Mouse (Mus musculus) fibroblast of lung, adult 2 months (primary cell): Measurements from ENCODE around the gene Slc6a9.

ENCODE experiments used
- DNase-seq: peaks from one replicate; pipeline ENCODE4 v3.0.0-alpha.2; 2011; ENCODE audit warnings: low read depth

The Slc6a9 gene

DNA sequence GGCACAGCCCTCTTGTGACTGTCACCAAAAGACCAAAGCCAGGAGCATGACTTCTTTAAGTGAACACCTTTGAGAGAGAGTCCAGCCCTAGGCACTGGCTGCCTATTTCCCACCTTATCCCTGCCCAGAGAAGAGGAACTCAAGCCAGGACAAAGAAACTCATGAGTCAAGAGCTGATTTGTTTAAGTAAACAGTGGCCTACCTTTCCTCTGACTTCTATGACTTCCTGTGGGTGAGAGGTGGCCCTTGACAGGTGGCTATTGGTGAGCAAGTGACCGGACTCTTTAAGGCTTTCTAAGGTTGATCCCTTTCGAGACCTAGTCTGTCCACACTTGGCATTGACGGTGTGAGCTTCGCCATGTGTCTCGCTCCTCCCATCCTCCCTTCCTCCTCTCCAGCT, 6.5 kb downstream of the Slc6a9 start:
- DNase-seq = no peak

DNA sequence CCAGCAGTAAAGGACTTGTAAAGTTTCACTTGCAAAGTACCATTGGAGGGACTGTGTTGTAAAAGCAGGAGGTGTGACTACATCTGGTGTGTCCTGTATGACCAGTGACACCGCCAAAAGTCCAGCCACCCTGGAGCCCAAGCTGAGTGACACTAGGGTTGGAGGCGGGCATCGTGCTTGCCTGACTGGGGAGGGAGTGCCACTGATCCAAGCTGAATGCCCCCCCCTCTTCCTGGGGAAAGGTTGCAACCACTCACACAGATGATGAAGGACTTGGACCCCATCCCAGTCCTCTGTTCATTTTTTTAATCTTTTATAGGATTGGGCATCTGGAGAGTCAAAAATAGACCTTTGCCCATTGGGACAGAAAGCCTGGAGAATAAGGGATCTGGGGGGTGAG, 7.3 kb downstream of the Slc6a9 start:
- DNase-seq = no peak

DNA sequence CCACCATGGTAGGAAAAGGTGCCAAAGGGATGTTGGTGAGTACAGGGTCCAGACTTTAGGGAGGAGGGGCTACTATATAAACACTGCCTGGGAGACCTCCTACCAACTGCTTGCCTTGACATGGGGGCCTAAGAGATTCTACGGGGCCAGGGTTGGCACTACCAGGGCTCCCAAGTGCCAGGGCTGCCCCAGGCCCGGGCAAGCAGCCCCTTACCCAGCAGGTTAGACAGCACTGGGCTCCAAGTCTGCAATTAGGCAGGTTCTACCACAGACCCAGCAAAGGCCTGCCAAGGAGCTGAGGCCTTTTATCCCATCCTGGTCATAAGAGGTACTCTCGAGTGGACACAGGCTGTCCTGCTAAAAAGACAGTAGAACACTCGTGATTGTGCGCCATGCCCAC, 8.8 kb downstream of the Slc6a9 start:
- DNase-seq = no peak

DNA sequence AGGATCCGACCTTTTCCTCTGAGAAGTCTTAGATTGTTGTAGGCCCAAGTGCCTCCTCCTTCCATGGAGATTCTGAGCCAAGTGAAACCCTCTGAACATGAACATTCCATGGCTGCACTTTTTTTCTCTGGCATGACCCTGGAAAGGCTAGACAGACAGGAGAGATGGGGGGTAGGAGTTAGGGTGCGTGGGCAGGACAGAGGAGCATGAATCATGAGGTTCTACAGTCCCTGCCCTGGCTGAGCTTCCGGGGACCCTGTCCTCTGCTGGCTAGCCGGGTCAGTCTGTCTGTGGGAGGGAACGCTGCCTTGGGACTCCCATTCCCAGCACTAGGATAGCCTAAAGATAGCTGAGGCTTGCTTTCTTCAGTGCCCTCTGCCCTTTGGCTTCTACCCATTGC, 10.2 kb downstream of the Slc6a9 start:
- no peak for DNase-seq

DNA sequence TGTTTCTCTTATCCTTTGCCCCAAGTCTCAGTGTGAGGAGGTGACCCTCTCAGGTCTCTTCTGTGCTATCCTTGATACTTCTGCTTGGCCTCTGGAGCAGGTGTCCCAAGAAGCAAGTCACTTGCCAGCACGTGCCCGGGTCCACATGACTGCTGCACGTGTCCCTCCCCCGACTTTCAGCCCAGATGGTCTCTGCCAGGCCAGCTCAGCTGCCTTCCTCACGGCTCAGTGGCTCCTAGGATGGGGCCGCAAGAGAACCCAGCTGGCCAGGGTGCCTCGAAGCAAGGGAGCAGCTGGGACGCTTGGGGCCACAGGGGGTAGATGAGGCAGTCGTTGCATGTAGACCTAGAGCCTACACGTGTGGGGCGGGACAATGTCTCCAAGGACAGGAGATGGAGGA, 11.0 kb downstream of the Slc6a9 start:
- DNase-seq = no peak

DNA sequence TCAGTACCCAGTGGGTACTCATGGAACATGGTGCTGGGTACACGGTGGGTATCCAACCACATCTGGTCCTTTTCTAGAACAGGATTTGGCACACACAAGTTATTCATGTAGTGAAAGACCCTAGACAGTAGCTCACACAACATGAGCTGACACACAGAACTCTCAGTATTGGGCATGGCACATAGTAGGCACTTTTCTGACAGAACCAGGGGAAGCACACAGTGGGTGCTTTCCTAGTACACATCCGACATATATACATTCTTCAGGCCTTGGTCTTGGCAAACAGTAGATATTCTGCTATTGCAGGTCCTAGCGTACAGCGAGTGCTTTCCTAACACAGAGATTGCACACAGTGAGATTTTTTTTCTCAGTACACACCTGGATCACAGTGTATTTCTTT, 12.0 kb downstream of the Slc6a9 start:
- no peak for DNase-seq

DNA sequence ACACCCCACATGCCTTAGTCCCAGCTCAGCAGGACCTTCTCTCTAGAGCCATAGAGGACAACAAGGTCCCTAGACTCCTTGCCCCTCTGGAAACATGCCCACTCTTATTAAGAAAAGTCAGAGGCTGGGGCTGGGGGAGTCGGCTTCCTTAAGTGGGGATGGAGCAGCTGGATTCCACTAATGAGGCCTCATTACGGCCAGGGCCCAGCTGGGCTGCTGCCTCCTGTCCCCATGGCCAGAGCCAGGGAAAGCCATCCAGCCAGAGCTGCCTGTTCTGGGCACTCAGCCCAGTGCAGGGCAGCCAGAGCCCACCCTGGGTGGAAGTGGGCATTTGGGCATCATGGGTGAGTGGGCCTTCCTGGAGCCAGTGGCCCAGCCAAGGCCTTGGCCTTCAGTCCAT, 12.7 kb downstream of the Slc6a9 start:
- no peak for DNase-seq

DNA sequence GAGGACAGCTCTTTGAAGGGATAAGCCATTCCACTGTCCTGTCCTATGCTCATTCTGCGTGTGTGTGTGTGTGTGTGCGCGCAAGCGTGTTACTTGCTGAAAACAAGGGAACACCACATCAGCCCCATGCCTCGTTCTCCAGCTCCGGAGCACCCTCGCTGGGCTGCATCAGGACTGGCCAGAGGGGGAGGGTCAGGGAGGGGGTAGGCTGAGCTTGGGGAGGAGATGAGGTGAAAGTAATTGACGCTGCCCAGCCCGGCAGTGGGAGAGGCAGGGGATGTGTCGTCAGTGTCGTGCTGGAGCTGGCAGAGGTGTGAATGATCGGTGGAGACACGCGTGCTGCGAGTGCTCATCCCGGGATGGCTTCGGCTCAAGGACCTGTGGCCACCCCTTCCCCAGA, 14.8 kb downstream of the Slc6a9 start:
- no peak for DNase-seq

DNA sequence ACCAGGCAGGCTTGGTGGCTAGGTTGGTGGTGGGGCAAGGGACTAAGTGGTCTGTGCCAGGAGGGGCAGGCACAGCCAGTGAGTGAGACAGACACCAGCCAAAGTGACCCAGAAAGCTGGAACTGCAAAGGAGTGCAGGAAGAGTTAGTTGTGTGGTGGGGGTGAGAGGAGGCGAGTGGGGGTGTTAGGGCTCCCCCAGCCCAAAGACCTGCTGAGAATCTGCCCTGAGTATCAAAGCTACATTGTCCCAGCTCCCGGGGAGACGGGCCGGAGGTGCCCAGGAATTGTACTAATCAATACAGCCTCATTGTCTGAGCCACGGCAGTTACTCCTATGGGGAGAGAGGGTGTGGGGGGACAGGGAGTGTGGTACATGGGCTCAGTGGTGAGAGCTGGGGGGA, 15.2 kb downstream of the Slc6a9 start:
- DNase-seq = no peak

DNA sequence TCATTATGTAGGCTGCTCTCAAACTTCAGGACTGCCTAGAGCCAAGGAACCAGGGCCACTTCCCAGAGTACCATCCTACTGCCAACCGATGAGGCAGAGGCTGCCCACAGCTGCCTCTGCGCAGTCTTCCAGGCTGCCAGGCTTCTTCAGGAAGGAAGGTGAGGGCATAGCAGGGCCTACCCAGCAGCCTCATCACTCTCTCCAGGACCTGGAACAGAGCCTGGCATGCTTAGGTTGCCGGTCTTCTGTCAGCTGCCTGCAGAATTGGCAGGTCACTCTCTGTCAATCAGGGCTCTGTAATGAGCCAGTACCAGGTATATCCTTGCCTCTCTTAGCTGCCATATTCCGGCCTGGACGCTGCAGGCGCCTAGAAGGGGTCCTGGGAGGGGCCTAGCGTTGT, 15.9 kb downstream of the Slc6a9 start:
- no peak for DNase-seq

DNA sequence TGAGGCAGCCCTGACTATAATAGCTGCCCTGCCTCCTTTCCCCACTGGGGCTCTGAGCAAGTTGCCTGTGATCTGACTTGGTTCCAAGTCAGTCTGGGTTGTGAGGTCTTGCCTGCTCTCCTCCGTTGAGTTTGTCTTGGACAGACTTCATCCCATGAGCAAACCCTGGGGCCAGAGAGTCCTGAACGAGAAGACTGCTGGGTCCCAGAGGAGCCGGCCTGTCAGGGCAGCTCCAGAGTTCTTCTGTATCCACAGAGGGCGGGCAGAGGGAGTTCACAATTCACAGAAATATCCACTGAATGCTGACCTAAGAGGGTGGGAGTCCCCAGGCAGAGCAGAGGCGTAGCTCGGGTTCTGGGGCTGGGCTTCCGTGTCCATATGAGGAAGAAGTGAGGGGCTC, 16.6 kb downstream of the Slc6a9 start:
- DNase-seq = peak; percentile 27

DNA sequence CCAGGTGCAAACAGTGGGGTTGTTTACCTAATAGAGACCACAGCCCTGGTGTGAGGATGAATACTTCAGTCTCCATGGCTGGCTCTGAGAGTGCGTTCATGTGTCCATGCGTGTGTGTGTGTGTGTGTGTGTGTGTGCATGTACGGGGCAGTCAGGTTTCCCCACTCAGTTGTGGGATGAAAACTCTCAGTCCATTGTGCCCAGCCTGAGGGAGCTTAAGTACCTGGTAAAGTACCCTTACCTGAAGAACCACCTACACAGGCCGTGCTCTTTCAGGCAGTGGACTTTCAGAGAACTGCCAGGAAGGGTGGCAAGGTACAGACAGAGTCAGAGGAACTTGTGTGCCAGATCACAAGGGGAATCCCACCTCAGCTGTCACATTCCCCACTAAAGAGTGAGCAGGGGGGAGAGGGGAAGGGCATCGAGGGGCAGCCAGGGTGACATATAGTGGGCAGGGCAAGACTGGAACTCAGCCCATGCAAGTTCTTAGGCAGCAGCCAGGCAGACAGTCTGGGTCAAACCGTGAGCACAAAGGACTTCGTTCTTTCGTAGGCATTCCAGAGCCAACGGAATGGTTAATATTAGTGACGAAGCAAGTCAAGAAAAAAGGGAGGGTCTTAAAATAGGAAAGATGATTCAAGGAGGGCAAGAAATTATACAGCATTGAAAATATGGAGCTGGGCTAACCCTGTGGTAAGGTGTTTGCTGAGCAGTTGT, 18.0 kb downstream of the Slc6a9 start:
- no peak for DNase-seq

DNA sequence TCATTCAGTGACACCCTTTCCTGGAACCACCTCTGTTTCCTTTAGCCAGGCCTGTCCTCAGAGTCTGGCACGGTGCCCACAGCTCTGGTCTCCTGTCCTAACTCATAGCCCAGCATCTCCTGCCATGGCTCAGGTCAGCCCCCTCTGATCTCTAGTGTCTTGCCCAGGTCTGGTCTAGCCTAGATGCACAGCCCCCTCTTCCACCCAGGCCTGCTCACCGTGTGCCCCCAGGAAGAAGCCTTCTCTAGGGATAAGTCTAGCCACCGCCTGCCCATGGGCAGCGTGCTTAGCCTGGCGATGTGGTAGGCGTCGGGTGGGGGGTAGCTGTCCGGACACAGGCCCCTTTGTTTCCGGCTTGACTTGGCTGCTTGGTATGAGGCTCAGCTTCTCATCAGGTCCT, 20.8 kb downstream of the Slc6a9 start:
- DNase-seq = no peak

DNA sequence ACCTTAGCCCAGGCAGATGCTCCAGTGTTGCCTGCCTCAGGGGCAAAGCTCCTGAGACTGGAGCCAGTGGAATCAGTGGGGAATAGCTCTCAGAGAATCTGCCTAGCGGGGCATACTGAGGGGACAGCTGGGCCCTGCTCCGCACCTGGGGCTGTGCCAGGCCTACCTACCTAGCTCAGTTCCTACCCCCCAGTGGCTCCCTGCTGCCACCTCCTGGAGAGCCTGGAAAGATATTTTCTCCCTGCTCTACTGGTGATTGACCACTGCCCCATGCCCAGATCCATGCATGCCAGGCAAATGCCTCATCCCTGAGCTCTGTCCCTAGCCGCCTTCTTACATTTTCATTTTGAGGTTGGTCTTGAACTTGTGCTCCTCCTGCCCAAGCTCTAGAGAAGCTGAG, 24.5 kb downstream of the Slc6a9 start:
- no peak for DNase-seq

DNA sequence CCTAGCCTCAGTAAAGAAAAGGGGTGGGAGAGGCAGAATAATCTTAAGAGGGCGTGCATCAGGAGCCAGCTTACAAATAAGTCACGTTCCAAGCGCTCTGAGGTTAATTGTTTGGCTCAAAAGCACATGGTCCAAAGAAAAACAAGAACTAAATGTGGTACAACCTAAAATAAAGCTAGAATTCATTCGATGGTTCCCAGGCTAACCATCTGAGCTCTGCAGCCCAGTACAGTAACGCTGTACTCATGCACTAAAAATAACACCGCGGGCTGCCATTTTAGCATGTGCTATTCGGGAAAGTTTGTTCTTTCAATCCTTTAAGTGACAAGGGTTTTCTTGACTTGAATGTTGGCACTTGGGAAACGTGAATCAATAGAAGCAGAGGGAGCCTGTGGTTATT, 26.3 kb downstream of the Slc6a9 start:
- no peak for DNase-seq

DNA sequence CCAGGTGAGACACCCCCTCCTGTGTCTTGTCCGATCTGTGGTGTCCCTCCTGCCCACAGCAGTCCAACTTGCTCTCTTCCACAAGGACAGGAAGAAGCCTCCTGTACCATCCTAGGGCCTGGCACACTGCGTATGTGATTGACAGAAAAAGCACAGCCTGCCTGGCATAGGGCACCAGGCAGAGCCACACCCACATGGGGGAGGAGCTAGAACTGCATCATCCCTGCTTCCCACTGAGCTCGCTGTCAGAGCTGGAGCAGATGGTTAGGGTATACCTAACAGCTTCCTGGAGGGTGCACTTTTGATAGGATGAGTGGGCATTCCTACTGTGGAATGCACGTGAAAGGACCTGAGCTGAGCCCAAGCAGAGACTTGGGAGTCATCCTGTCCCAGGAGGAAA, 28.5 kb downstream of the Slc6a9 start:
- no peak for DNase-seq

DNA sequence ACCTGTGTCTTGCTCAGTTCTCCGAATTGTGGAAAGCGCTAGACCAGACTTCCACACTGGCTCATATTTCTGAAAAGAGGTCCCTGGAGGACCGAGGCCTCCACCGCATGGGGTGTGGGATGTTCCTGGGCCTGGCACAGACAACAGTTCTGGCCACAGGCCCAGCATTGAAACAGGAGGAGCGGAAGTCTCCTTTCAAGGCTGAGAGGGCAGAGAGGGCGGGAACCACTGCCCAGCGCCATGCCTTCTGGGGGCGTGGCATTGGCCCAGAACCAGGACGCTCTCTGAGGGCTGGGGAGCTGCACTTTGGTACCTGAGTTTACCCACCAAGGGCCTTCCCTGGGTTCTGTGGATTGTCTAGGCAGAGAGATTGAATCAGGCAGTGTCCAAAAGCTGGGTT, 31.8 kb downstream of the Slc6a9 start:
- DNase-seq = no peak

DNA sequence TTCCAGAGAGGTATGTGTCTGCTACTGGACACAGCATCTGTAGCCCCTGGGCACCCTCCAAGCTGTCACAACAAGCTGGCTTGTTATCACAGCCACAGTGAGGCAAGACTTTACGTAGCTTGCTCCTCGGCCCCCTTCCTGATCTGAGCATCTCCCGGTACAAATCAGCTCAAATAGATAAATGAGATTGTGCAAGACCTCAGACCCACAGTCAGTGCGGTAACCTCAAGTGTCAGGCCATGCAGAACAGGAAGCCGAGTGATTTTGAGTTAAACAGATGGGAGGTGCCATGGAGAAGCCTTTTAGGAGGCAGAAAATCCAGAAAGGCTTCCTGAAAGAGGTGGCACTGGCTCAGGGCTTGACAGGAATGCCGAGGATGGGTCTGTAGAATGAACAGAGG, 32.7 kb downstream of the Slc6a9 start:
- DNase-seq = no peak

DNA sequence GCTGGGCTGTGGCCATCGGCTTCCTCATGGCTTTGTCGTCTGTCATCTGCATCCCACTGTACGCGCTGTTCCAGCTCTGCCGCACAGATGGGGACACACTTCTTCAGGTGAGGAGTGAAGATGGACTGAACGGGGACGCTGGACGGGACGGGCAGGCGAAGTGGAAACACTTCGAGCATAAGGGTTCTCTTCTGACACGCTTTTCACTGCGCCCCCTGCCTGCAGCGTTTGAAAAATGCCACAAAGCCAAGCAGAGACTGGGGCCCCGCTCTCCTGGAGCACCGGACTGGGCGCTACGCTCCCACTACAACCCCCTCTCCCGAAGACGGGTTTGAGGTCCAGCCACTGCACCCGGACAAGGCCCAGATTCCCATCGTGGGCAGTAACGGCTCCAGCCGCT, 33.5 kb downstream of the Slc6a9 start:
- no peak for DNase-seq

DNA sequence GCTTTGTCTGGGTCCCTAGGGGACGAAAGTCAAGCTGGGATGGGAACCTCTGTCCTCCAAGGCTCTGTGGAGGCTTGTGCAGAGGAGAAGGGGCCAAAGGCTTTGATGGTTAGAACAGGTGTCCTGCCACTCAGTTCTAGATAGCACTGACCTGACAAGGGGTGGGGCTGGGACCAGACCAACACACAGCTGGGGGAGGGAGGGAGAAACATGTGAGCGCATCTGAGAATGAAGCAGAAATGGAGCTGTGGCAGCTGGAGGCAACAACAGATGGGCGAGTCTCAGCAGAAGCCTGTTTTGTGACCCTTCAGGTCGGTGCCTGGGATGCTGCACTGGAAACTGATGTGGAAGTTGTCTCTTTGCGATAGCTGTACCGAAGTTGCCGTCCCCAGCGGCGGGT, 35.0 kb downstream of the Slc6a9 start:
- no peak for DNase-seq

DNA sequence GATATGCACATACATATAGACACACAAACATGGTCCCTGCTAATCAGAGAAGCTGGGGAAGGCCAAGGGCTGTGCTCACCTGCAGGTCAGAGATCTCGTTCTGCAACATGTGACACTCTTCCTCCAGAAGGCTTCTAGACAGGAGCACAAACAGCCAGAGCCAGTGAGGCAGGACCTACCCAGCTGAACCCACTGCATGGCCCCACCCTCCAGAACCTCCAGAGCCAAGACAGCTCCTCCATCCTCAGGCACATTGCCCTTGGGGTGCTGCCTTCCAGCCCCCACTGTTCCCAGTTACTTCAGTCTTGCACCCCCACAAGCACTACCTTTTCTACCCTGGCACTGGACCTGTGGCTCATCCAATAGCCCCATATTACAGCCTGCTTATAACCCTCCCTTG, 36.1 kb downstream of the Slc6a9 start:
- no peak for DNase-seq

DNA sequence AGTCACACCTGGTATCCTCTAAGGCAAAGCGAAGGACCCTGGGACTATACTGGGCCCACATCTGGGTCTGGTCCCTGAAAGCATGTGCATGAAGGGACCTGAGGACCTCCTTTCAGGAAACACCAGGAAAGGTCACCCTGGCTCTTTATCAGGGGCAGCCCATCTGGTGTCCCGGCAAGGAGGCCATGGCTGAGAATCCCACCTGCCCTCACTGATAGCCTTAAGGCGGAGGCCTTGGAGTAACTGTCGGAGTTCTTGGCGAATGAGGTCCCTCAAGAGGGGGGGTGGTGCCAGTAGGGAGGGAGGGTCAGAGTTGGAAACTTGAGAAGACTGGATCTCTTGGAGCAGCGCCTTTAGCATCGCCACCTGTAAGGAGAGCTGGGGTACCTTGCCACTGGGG, 37.5 kb downstream of the Slc6a9 start:
- no peak for DNase-seq

DNA sequence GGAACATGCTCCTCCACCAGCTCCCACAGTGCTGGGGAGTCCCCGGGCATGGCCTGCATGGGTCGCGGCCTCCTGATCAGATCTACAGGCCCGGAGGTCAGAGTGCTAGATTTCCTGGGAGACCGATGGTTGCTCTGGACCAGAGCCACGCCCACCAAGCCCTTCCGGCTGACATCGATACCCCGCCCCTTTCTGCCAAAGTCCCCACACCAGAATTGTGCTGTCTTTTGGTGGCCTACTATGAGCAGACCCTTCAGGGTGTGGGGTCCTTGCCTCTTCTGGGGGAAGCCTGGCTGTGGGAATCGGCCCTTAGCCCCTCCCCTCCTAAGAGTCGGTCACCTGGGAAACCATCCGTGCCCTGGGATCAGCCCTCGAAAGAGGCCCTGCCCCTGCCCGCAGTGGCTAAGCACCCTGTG, 38.2 kb downstream of the Slc6a9 start, which contains the start of gene Ccdc24:
Ccdc24 (minus strand) TSS at position 87 of the 416 bp plus-strand sequence.
- DNase-seq = no peak

DNA sequence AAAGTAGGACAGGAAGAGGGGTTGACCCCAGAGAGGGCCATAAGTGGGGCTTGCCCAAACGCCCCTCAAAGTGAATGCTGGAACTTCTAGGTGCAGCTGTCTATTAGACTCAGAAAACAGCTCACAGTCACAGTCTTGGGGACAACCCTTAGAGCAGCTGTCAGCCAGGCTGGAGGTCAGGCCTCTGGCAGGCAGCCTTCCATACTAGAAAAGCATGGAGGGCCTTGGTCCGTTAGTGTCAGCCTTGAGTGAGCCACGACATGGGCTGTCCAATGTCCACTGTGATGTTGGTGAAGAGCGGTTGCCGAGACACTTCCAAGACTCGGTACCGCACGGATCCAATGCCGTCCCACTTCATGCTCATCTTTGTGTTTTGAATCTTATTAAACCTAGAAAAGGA, 39.3 kb downstream of the Slc6a9 start:
- DNase-seq = no peak

DNA sequence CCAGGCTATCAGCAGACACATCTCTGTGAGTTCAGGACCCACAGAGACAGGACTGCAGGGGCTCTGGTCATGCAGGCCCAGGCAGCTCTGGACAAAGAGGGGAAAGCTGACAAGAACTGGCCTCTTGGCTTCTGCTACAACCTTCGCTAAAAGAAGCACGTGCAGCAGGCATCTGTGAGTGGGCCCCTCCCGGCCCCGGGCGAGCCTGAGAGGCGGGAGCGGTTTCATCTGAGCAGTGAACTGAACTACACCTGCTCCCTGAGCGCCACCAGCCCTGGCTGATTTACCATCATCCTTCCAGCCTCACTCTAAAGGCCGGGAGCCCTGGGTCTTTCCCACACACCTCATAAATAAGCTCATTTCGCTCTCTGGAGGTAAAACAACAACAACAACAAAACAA, 44.0 kb downstream of the Slc6a9 start:
- DNase-seq = no peak
